In the genomic region with DNA sequence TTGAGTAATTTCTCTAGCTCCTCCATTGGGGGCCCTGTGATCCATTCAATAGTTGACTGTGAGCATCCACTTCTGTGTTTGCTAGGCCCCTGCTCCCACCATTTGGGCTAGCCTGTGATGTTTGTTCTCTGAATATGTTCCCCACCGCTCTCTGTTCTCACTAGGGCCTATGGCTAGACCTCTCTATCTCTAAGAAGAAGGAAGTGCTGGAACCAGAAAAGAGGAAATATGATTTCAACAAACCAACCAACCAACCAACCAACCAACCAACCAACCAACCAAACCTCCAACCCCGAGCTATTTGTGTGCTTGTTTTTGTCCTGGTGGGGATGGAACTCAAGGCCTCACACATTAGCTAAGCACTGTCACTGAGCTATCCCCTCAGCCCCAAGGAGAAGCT, we compare ENCODE assay signal across 18 mouse cellular contexts. TPM values are rescaled to one million over a fixed set of nuclear protein-coding genes. Genes with fewer than 3 reads are reported as not detected.
"Had no signal": no experiment of that assay in that cellular context is flagged by ENCODE, and none has a peak within 500 bp of the region (broad histone marks: within the 10 kb centered on the region; RNA-seq: fewer than 3 reads in every experiment).

No protein-coding gene starts in this region.

- H3K4me3 ChIP-seq: left cerebral cortex, adult 2 months; limb, embryonic 10.5 days; liver, embryonic 15.5 days; neural tube, embryonic 12.5 days; stomach, embryonic 15.5 days had no signal

- H3K27ac ChIP-seq: left cerebral cortex, adult 2 months; limb, embryonic 10.5 days; liver, embryonic 15.5 days; macrophage; neural tube, embryonic 12.5 days; stomach, embryonic 15.5 days had no signal

- H3K4me1 ChIP-seq: limb, embryonic 10.5 days; neural tube, embryonic 12.5 days; stomach, embryonic 15.5 days had no signal

- DNase-seq: kidney, adult 8-10 months; kidney, postnatal 25 days; lung, embryonic 14.5 days; lung, postnatal 10 days; midbrain, embryonic 14.5 days; right cerebral cortex, postnatal 14 days; thymus, adult 2 months; thymus, postnatal 25 days had no signal

RNA-seq across cellular contexts. Expression of a gene that starts 23.3 kb away (rescaled TPM):
- total RNA-seq: layer of hippocampus, postnatal 25 days; left cerebral cortex, adult 2 months; left cerebral cortex, postnatal 14 days had no signal
- polyA plus RNA-seq: limb, embryonic 10.5 days; limb, embryonic 14.5 days; lung, embryonic 14.5 days; macrophage; midbrain, embryonic 14.5 days; neural tube, embryonic 12.5 days; thymus, adult 2 months had no signal

RNA-seq across cellular contexts. Expression of a gene that starts 28.0 kb away (rescaled TPM):
- polyA plus RNA-seq: macrophage; midbrain, embryonic 14.5 days had no signal

RNA-seq across cellular contexts. Expression of a gene that starts 53.2 kb away (rescaled TPM):
- polyA plus RNA-seq: limb, embryonic 10.5 days; limb, embryonic 14.5 days; liver, embryonic 11.5 days; lung, embryonic 14.5 days; macrophage; midbrain, embryonic 14.5 days; neural tube, embryonic 12.5 days; stomach, embryonic 15.5 days had no signal
